Mouse (Mus musculus) kidney, embryonic 16.5 days (tissue): ENCODE data around the gene Amfr. TPM values are rescaled to one million over a fixed set of nuclear protein-coding genes. Genes with fewer than 3 reads are reported as not detected.

ENCODE experiments used
- ATAC-seq: fragments of 200-750 bp; cut with Nextera tagmentation; 2 replicates; pipeline ENCODE4 v1.8.0; 2017; ENCODE audit warnings: moderate TSS enrichment; ENCODE audit not compliant: low FRiP score, low TSS enrichment
- H3K27ac ChIP-seq: fragments of 300-500 bp; sonication (generic); 2 replicates; pipeline ENCODE4 v1.5.1; 2014; ENCODE audit warnings: low read length
- H3K27me3 ChIP-seq: fragments of 300-500 bp; sonication (generic); 2 replicates; pipeline ENCODE4 v1.6.1; 2014; ENCODE audit warnings: low read length, control low read depth, mixed read lengths; ENCODE audit not compliant: insufficient read depth
- H3K36me3 ChIP-seq: fragments of 300-500 bp; sonication (generic); 2 replicates; pipeline ENCODE4 v1.6.1; 2014; ENCODE audit warnings: low read length, control low read depth, mixed read lengths; ENCODE audit not compliant: insufficient read depth
- H3K4me1 ChIP-seq: fragments of 300-500 bp; sonication (generic); 2 replicates; pipeline ENCODE4 v1.6.1; 2014; ENCODE audit warnings: low read length, control low read depth, mixed read lengths; ENCODE audit not compliant: insufficient read depth
- H3K4me2 ChIP-seq: fragments of 300-500 bp; sonication (generic); replicated peaks from 2 replicates; pipeline ENCODE4 v1.6.1; 2014; ENCODE audit warnings: low read depth, low read length
- H3K4me3 ChIP-seq: fragments of 300-500 bp; sonication (generic); 2 replicates; pipeline ENCODE4 v1.5.1; 2014; ENCODE audit warnings: mild to moderate bottlenecking, low read length
- H3K9ac ChIP-seq: fragments of 300-500 bp; sonication (generic); replicated peaks from 2 replicates; pipeline ENCODE4 v1.6.1; 2014; ENCODE audit warnings: low read length
- H3K9me3 ChIP-seq: fragments of 300-500 bp; sonication (generic); 2 replicates; pipeline ENCODE4 v1.6.1; 2016; ENCODE audit warnings: low read length, control low read depth
- WGBS: fragments of 180-500 bp; shearing (Covaris S2); extraction: QIAGEN DNeasy Blood & Tissue Kit; methylation state at CpG from one replicate; pipeline ENCODE4 v1.1.7; 2014; 5-methylcytosine and 5-hydroxymethylcytosine counted together
- polyA plus RNA-seq: library from polyadenylated mRNA; unstranded; fragments of >200 nt; fragmentation: Nextera tagmentation; extraction: Ambion mirVana; gene quantifications from 2 replicates; pipeline ENCODE4 v1.2.1, GENCODE M21; 2015

The Amfr gene
- polyA plus RNA-seq, 1 experiment from 2014 or later, result 45.5 TPM

DNA sequence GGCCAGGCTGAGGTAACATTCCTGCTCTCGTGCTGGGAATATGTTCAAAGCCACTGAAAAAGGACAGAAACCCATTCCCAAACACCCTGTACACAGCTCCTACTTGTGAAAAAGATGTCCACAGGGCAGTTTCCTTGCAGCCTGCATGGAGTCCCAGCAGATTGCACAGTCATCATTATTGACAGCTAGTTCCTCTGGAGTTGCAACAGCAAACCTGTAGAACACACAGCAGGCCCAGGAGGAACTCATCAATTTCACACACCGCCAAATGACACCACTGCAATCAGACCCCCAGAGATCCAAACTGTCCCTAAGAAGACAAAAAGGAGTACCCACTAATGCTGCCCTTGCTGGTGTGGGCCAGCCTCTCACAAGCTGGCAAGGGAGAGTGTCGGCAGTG is 27.9 kb downstream of the Amfr start:
- no peak overlapping the region for H3K9ac ChIP-seq
- no peaks in the 10 kb centered on the region for H3K27me3 ChIP-seq
- peaks cover 63% of the 10 kb centered on the region for H3K36me3 ChIP-seq

DNA sequence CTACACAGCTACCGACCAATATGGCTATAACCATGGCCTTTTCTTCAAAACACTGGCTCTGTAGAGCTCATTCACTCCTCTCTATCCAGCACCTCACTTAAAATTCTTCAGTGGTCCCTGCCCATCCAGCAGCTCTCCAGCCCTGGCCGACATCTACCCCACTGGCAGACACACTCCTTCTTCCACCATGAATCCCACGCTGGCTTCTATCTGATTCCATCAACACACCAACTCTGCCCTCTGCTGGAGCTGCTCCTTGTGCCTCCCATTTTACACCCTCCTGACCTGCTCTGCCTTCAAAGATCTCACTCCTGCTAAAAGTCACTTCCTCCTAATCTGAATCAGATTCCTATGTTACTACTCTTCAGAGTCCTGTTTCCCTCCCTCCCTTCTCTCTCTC is 28.8 kb downstream of the Amfr start:
- Histone ChIP-seq H3K4me2 (no peak overlapping the region), H3K27me3 (no peaks in the 10 kb centered on the region), H3K27ac (no peak overlapping the region), H3K4me3 (no peak overlapping the region), H3K4me1 (no peaks in the 10 kb centered on the region), H3K9me3 (no peaks in the 10 kb centered on the region), H3K36me3 (peaks cover 61% of the 10 kb centered on the region), H3K9ac (no peak overlapping the region)
- no peak for ATAC-seq
- 79% methylated on average over 3 of the region's 3 CpGs for WGBS

More for the DNA sequence above, 27.9 kb downstream of the Amfr start:
- no peak overlapping the region for H3K27ac ChIP-seq
- H3K4me1 ChIP-seq, result no peaks in the 10 kb centered on the region
- H3K4me2 ChIP-seq, result no peak overlapping the region
- no peak overlapping the region for H3K4me3 ChIP-seq
- H3K9me3 ChIP-seq, result no peaks in the 10 kb centered on the region
- ATAC-seq, result no peak
- WGBS, result 91% methylated on average over 3 of the region's 3 CpGs

DNA sequence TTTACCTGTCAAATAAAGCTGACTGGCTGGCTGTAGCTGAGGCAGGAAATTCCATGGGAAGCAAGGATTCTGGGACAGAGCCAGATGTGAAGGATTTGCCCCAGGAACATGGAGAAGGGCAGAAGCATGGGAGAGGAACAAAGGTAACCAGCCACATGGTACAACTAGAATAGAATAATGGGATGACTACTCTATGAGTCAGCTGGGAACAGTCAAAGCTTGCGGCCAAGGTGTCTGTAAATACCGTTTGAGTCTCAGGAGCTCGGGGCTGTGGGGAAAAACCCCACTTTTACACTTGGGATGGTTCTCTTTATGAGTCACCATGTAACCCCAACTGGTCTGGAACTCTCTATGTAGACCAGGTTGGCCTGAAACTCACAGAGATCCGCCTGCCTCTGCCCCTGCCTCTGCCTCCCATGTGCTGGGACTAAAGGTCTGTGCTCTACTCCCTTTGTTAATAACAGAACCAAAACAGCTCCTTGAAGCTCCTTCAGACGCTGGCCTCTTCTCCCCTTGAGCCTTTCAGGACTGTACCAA is 30.9 kb downstream of the Amfr start:
- Histone ChIP-seq H3K4me2 (no peak overlapping the region), H3K27me3 (no peaks in the 10 kb centered on the region), H3K27ac (no peak overlapping the region), H3K36me3 (peaks cover 68% of the 10 kb centered on the region), H3K4me3 (no peak overlapping the region), H3K4me1 (no peaks in the 10 kb centered on the region), H3K9ac (no peak overlapping the region), H3K9me3 (no peaks in the 10 kb centered on the region)
- WGBS, result 89% methylated on average over 5 of the region's 5 CpGs
- ATAC-seq, result no peak

GRCm38 (mm10) chr8:93980141-93980540 is 32.5 kb downstream of the Amfr start:
- Histone ChIP-seq H3K36me3 (peaks cover 69% of the 10 kb centered on the region), H3K27me3 (no peaks in the 10 kb centered on the region), H3K4me2 (no peak overlapping the region), H3K9ac (no peak overlapping the region), H3K27ac (no peak overlapping the region), H3K4me3 (no peak overlapping the region), H3K9me3 (no peaks in the 10 kb centered on the region), H3K4me1 (no peaks in the 10 kb centered on the region)
- 94% methylated on average over 4 of the region's 4 CpGs for WGBS
- no peak for ATAC-seq

DNA sequence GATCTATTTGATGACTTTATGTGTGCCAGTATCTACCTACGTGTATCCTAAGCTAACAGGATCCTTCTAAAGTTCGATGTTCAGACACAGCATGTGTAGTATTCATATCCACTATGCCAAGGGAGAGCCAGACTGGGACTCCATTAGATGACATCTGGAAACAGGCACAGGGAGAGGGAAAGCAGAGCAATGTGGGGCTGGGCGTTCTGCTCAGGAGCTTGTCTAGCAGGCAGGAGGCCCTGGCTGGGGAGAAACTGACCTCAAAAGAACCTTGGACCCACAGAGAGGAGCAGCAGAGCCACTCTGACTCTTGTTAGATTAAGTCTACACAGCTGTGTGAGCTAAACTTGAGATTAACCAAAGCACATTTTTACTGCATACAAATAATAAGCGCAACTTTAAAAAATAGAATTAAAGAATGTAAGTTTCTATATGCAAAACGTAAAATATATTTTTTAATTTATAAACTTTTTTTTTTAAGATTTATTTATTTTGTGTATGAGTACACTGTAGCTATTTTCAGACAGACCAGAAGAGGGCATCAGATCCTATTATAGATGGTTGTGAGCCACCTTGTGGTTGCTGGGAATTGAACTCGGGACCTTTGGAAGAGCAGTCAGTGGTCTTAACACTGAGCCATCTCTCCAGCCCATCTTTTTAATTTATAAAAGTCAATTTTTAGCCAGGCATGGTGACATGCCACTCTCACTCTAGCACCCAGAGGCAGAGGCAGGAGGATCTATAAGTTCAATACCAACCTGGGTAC is 36.0 kb downstream of the Amfr start:
- Histone ChIP-seq H3K9me3 (no peaks in the 10 kb centered on the region), H3K4me2 (no peak overlapping the region), H3K4me1 (no peaks in the 10 kb centered on the region), H3K4me3 (no peak overlapping the region), H3K27ac (no peak overlapping the region), H3K9ac (no peak overlapping the region), H3K36me3 (peaks cover 80% of the 10 kb centered on the region), H3K27me3 (no peaks in the 10 kb centered on the region)
- no peak for ATAC-seq
- 96% methylated on average over 6 of the region's 6 CpGs for WGBS

GRCm38 (mm10) chr8:93975358-93975757 is 37.3 kb downstream of the Amfr start:
- WGBS, result 84% methylated on average over 2 of the region's 2 CpGs
- Histone ChIP-seq H3K4me1 (no peaks in the 10 kb centered on the region), H3K9me3 (no peaks in the 10 kb centered on the region), H3K36me3 (peaks cover 80% of the 10 kb centered on the region), H3K27ac (no peak overlapping the region), H3K9ac (no peak overlapping the region), H3K27me3 (no peaks in the 10 kb centered on the region), H3K4me2 (no peak overlapping the region), H3K4me3 (no peak overlapping the region)
- ATAC-seq, result no peak

DNA sequence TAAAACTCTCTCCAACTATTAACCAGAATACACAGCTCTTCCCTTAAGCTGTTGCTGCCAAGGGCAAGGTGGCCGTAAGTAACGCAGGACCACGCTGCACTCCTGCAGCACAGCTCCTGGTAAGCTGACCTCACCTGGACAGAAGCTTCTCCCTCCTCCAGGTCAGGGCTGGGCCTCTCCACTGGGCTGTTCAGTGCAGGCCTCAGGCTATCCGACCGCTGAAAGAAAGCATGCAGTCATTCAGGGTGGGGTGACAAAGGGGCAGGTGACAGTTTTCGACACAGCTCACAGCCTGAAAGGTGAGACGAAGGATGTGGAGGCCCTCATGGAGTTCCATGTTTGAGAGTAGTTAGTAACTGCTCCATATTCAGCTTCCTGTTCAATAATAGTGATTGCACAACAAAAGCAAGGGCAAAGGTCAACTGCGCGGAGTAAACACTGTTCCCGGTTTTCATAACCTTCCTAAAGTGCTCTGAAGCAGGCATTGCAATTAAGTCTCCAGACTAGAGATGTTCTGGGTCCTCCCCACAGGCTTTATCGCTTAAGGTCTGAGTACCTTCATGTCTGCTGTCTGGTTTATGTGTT is 37.9 kb downstream of the Amfr start:
- Histone ChIP-seq H3K9ac (no peak overlapping the region), H3K4me2 (no peak overlapping the region), H3K36me3 (peaks cover 74% of the 10 kb centered on the region), H3K9me3 (no peaks in the 10 kb centered on the region), H3K27me3 (no peaks in the 10 kb centered on the region), H3K4me3 (no peak overlapping the region), H3K4me1 (no peaks in the 10 kb centered on the region), H3K27ac (no peak overlapping the region)
- ATAC-seq, result no peak
- WGBS, result 88% methylated on average over 11 of the region's 11 CpGs

DNA sequence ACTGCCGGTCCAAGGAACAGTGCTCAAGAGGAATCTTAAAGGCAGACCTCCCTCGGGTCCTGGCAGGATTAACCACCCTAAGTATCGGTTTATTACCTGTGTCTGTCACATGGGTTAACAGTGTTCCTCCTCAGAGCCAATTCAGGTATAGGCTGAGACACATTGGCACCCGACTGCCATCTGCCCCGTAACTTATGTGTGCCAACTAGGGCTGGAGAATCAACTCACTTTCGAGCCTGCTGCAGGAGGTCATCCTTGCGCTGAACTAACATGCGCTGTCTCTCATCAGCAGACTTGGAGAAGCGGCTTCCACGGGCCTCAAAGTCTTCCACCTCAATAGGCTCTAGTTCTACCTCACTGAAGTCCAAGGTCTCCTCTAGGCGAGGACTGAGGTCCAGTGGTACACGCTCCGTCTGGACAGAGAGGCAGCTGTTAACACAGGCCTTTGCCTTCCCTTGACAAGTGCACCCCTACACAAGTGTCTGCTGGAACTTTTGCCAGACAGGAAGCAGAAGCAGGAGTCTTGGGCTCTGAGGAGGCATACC is 38.7 kb downstream of the Amfr start:
- WGBS, result 87% methylated on average over 13 of the region's 13 CpGs
- H3K27me3 ChIP-seq, result no peaks in the 10 kb centered on the region
- H3K4me2 ChIP-seq, result no peak overlapping the region
- H3K4me1 ChIP-seq, result no peaks in the 10 kb centered on the region
- H3K36me3 ChIP-seq, result peaks cover 69% of the 10 kb centered on the region
- no peak overlapping the region for H3K9ac ChIP-seq
- ATAC-seq, result no peak
- no peaks in the 10 kb centered on the region for H3K9me3 ChIP-seq
- no peak overlapping the region for H3K27ac ChIP-seq
- no peak overlapping the region for H3K4me3 ChIP-seq

DNA sequence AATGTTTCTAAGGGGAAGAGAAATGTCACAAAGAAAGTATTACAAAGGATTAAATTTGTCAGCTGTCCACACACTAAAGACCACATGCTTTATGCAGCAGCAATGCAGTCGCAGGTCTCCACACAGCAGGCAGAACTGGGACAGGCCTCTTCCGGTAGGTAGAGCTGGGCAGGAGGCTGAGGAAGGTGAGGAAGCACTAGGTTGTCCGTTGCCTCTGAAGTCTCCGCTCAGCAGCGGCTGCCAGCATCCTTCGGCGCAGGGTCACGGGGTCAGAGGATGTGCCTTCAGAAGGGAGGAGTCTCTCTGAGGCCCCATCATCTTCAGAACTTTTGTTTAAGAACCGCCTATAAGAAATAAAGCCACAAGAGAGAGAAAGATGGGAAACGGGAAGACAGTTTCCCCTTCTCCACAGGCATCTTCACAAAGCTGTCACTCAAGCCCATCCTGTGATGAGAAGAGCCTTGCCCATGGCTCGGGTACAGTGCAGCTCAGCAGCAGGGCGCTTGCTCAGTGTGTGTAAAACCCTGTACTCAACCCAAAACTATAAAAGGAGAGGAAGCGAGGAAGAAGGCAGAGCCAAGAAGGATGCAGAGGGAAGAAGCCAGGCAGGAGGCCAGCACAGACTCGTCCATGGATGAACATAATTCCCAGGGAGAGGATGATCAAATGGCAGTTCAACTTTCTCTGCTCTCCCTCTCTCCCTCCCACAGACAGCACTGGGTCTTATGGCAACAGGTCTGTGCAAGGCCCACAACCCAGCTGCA is 39.5 kb downstream of the Amfr start:
- Histone ChIP-seq H3K4me2 (no peak overlapping the region), H3K4me3 (no peak overlapping the region), H3K9me3 (no peaks in the 10 kb centered on the region), H3K27me3 (no peaks in the 10 kb centered on the region), H3K27ac (no peak overlapping the region), H3K9ac (no peak overlapping the region), H3K36me3 (peaks cover 62% of the 10 kb centered on the region), H3K4me1 (peaks cover 4% of the 10 kb centered on the region; the same call in 1 of the 2 replicates)
- 78% methylated on average over 14 of the region's 14 CpGs for WGBS
- ATAC-seq, result no peak
